Mouse (Mus musculus): ENCODE measurements at regions not wholly inside any gene's neighbourhood (a gene's known extent, or its start where the extent isn't known, plus 50 kb on each side); places are given as distances from the start of the nearest gene placed in this dataset.

GRCm38 (mm10) chr19:32892469-32892868 is 135.2 kb downstream of the Pten start:
- TF ChIP-seq CTCF (IDR thresholded peaks at IDR 0.05; ENCODE audit: low read depth, low read length) (no peak), GATA1 (IDR thresholded peaks at IDR 0.05; ENCODE audit: borderline replicate concordance, low read length) (no peak)
